Mouse (Mus musculus) stomach, postnatal 0 days (tissue): ENCODE measurements around the gene Cd63.

Experiments
- CTCF ChIP-seq: IDR thresholded peaks from 2 replicates; pipeline ENCODE4 v1.5.1; 2016; ENCODE audit warnings: antibody characterized with exemption, low read depth, mild to moderate bottlenecking, moderate library complexity
- EP300 ChIP-seq: optimal IDR thresholded peaks from 2 replicates; pipeline ENCODE3; 2016; ENCODE audit warnings: antibody characterized with exemption

DNA sequence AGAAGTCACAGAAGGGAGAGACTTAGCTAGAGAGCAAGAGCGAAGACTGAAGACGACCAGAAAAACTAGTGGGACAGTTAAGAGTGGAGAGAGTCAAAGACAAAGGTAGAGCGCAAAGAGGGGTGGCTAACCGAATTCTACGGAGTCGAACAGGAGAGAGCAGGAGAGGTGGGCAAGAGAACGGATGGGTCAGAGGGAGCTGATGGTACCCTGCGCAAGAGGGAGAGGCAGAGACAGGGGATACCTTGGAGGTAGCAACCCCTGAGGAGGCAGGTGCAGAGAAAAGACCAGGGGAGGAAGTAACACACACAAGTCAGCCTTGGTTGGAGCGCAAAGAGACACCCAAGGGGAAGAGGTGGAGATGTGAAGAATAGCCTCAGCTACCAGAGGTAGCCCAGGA, 8.5 kb upstream of the Cd63 start:
- TF ChIP-seq CTCF (no peak), EP300 (no peak)
